Mouse (Mus musculus): Measurements from ENCODE around the gene Crtac1.

Crtac1 gene

DNA sequence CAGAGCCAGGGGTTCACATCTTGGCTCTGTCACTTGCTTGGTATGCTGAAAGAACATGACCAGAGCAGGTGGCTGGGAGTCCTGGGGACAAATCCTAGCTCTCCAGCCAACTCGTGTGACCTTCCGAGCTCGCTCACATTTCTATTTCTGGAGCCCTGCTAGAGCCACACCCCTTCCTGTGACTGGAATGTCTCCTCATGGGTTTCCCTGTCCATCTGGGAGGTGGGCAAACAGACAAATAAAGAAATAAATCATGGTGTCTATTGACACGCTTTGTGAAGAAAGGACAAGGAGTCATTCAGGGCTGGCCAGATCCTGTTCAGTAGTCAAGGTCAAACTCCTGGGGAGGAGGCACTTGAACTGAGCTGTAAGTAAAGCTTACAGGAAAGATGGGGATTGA, 143.2 kb downstream of the Crtac1 start:
- in situ Hi-C loops (cut with MboI, MseI): no loop called here

DNA sequence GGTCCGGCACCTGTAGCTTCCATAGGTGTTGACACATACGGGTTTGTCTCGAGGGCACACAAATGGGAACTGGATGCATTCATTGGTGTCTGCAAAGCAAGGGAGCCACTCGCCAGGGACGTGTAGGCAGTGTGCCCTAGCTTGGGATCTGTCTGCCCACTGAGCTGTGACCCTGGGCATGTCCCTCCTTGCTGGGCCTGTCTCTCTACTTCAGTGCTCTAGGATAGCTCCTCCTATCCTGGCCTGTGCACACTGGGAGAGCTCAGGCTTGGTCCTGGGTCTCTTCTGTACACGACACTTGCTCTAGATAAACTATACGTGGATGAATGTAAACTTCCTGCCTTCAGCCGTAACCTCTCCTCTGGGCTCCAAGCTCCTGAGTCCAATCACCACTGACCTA, 147.4 kb downstream of the Crtac1 start:
- in situ Hi-C loops (cut with MboI, MseI): loop anchor here in 1 of 2 experiments (5.0 kb wide), 1 partner anchor 83 kb away; no protein-coding TSS in a partner anchor

DNA sequence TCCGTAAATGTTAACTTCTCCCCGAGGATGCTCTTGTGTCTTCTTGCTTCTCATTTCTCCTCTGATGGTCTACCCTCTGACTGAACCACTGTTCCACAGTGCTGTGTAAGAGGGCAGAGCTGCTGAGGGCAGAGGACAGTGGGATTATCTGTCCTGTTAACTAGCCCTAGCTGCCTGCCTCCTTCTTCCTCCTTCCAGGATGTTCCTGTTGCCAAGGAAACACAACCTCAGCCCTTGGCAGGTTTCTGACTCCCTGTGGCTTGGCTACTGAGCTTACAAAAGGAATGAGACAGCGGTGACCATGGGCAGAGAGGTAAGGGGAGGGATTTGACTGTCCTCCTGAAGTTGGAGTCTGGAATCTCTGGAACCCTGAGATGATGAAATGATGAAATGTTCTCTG, 152.0 kb downstream of the Crtac1 start:
- in situ Hi-C loops (cut with MboI, MseI): loop anchor here in 1 of 2 experiments (5.0 kb wide), 1 partner anchor 88 kb away; no protein-coding TSS in a partner anchor

DNA sequence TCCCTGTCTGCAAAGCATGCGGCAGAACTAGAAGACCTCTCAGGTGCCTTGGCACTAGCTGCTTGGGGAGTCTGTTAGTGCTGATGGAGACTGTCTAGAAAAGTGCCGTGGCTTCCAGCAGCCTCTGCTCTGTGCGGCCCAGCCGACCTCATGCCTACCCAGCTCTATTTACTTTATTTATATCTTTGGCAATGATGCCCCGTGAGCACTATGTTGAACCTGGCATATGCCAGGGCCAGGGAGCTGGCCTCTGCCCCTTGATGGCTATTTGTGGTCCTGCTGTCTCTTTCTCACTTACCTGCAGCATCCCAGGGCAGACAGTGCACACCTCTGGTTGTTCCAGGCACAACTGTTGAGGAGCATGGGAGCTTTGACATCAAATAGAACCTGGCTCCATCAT, 153.1 kb downstream of the Crtac1 start:
- in situ Hi-C loops (cut with MboI, MseI): no loop called here

DNA sequence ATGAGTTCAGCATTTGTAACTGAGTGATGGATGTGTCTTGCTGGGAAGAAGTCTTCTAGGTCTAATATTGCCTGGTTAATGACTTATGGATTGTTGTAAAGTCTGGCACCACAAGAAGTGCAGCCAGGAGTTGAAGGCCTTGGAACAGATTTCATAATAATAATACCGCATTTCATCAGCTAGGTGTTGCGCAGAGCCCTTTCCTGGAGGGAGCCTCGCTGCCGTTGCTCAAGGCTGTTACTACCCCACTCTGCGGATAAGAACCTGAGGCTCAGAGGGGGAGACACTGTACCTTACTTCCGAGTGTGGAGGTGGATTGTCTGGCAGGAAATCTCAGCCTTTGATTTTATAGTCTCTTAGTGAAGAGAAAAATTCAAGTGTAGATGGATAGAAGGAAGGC, 154.3 kb downstream of the Crtac1 start:
- in situ Hi-C loops (cut with MboI, MseI): no loop called here

DNA sequence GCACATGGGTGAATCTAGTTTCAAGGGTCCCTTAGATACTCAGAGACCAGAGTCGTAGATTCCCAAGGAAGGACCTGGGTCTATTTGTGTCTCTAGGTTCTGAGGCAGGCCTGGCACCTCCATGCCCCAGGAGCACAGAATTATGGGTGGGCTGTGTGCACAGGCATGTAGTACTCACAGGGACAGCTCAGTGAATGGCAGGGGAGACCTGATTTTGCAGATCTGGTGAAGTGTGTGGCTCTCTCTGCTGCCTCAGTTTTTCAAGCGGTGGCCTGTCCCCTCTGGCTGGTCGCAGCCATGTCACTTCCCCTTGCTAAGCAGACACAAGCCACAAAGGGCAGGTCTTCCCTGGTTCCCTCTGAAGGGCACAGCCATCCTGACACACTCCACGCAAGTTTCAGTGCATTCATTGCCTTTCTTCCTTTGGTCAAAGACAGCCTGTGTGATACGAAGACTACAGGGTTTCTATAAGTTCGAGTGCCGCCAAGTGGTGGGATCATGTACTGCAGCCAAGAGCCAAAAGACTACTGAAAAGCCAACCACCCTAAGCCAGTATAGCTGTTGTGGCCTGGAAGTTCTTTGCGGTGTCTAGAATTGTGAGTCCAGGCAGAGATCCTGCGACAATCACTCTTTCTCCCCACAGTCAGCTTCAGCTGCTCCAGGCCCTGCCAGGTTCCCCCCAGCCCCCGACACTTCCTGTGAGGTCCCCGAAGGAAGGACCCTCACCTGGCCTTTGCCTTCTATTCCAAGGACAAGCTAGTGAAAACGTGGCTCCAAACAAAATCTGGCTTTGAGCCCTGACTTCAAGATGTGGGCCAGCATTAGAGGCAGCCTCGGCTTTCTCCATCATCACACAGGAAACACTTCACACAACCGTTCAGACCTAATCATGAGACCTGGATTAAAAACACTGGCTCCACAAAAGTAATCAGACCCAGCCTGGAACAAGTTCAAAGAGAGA, 159.3 kb downstream of the Crtac1 start:
- in situ Hi-C loops (cut with MboI, MseI): loop anchor here (5.0 kb wide), 4 partner anchors 50 to 80 kb away; no protein-coding TSS in a partner anchor

DNA sequence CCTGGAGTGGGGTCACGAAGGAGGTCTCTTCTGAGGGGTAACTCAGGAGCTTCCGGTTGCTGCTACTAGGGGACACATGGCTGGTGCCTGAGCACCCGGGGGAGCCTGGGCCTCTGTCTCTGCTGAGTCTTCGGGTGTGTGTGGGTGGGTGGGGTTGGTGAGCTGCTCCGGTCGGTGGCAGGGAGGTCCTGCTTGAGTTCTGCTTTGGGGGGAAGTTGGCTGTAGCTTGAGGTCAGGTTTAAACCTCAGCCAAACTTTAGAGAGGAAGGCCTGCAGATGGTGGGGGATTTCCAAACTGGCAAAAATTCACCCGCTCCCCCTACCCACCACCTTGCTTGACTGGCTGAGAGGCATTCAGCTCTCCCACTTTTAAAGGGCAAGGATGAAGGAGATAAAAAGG, 160.4 kb downstream of the Crtac1 start:
- in situ Hi-C loops (cut with MboI, MseI): loop anchor here (5.0 kb wide), 4 partner anchors 49 to 79 kb away; no protein-coding TSS in a partner anchor

DNA sequence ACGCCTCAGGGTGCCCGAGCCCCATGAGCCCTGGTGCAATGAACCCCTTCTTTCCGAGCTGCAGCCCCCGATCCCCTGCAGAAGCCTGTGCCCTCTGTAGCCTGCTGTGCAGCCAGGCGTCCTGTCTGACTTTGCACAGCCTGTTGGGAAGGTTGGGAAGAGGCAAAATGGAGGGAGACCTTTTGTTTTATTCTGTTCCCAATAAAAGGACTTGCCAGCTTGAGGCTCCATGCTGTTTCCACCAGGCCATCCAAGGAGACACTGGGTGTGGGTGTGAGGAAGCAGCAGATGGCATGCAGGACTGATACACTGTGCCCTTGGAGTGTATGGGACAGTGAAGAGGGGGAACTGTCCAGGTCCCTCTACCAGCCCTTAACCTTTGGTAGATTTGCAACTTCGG, 161.5 kb downstream of the Crtac1 start:
- in situ Hi-C loops (cut with MboI, MseI): loop anchor here (5.0 kb wide), 4 partner anchors 48 to 78 kb away; no protein-coding TSS in a partner anchor

DNA sequence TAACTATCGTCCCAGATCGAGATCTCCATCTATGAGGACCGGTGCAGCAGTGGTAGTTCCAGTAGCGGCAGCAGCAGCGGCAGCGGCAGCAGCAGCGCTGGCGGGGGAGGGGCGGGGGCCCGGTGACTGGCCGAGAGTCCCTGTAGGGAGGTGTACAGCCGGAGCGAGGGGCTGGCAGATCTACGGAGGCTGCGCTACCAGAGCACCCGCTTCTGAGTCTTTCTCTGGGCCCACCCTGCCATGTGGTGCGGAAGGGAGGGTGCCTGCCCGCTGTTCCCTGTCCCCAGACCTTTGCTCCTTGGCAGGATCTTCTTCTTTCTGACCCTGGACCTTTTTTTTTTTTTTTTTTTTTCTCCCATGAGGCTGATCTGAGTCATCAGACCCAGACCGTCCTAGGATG, 163.2 kb downstream of the Crtac1 start:
- in situ Hi-C loops (cut with MboI, MseI): no loop called here

DNA sequence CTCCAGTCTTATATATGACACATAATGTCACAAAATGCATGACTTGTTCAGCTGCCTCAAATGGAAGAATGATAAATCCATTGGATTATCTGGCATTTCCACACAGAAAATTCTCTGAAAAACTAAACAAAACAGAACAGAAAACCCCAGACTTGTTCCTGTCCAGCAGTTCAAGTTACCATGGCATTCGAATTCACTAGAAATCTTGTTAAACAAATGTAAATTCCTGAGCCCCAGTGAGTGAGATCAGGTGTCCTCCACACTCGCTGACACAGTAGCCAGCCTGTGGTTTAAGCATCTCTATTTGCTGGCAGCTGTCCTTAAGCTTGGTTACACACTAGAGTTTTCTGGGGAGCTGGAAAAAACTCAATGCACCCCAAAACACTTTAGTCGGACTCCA, 168.1 kb downstream of the Crtac1 start:
- in situ Hi-C loops (cut with MboI, MseI): no loop called here

DNA sequence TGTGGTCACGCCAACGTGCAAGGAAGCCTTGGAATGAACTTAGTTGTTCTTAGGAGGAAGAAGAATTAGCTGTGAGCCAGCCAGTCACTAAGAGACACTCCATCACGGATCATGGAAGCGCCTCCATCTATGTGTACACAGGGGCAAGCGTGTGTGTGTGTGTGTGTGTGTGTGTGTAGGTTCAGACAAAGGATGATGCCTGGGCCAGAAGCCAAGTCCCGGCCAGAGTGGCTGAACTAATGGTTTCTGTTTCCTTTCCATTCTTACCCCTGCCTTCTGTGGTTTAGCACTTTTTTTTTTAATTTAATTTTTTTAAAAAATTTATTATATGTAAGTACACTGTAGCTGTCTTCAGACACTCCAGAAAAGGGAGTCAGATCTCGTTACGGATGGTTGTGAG, 171.1 kb downstream of the Crtac1 start:
- in situ Hi-C loops (cut with MboI, MseI): no loop called here

DNA sequence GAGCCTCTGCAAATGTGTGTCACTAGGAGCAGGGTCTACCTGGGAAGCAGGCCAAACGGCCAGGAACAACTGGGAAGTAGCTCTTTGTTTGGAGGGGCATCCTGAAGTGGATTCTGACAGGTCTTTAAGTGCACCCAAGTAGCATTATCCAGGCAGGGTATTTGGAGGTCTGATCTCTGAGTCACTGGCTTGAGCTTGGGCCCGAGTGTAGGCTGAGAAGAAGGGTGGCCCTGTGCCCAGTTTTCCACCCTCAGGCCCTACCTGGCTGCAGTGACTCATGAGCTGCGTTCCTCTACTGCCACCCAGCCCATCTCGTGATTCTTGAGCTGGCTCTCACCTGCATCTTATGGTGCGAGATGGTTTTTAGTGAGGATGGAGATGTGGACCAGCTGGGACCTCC, 173.0 kb downstream of the Crtac1 start:
- in situ Hi-C loops (cut with MboI, MseI): no loop called here

DNA sequence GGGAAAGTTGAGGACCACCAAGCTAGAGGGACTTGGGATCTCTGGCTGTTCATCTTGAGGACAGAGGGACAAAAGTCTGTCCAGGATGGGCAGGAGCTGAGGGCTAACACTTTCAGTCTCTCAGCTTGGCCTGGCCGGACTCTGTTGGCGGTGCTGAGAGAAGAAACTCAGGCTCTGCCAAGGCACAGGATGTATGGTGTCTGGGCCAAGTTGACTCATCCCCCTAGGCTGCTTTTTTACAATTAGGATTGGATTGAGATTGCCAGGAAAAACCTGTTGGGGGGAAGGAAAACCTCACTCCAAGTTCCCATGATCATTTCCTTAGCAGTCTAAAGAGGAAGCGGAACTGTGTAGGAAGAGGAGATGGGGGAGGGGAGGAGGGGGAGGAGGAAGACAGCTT, 173.6 kb downstream of the Crtac1 start:
- in situ Hi-C loops (cut with MboI, MseI): no loop called here

DNA sequence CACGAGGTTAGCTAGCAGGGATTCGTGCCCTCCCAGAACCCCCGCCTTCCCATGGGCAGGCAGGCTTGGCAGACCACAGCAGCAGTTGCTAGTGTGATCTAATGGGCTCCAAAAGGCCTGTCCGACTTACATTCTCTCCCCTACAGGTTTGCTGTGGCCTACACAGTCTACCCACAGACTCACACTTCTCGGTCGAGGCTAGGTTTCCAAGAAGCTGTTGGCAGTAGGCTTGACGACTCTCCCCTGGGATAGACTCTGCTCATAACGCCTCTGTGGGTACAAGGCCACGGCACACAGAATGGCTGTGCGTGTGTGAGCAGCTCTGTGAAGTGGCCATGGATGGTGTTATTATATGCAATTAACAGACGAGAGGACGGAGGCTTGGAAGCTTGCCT, 174.3 kb downstream of the Crtac1 start:
- in situ Hi-C loops (cut with MboI, MseI): no loop called here

DNA sequence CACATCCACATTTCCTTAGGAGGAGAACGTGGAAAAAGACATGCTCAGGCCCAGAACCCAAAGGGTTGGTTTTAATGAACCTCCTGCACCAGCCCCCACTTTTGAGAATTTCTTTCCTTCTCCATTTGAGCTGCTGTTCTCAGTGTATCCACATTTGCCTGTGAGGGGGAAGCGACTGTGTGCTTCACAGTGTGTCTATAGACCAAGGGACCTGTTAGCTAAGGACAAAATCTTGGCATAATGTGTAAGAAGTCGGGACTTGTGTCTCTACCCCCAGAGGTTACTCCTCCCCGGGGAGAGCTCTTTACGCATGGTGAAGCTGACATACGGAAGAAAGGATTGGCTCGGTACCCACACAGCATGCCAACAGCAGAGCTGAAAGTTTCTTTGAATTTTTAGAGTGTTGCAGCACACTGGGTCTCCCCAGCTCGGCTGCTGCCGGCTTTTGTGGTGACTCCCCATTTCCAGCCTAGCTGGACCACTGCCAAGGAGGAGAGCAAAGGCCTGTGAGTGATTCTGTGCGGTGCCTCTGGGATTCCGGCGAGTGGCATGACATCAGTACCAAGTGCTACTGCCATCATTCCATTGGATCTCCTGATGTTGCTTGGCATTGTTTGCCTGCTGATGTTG, 174.9 kb downstream of the Crtac1 start:
- in situ Hi-C loops (cut with MboI, MseI): no loop called here

DNA sequence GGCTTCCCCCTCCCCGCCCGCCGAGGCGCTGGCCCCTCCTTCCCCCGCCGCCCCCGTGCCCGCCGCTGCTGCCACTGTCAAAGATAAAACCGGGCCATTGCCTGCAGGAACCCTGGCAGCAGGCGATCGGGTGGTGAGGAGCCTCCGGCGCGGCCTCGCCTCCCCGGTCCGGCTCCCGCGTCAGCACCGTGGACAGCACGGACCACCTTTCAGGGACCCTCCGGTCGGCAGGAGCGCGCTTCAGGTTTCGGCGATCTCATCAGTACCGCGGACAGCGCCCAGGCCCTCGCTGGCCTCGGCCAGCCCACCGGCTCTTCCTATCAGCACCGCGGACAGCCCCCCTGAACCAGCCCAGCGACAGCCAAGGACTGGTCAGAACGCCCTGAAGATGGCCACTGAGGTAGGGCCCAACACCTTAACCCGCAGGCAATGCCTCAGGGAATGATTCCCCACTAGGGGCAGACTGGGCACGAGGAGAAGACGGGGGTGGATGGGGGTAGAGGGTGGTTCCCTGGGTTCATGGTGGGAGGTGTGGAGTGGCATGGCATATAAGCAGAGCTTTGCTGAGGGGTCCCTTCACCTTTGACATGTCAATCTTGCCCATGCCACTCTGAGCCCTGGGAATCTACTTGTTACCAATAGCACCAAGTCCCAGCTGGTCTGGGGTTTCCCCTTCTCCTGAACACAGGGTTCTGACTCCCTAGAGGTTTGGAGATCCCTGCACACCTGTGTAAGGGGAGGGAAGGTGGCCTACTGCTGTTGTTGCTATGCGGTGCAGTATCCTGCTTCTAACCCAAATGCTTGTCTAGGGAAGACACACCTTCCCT, 175.6 kb downstream of the Crtac1 start:
- in situ Hi-C loops (cut with MboI, MseI): no loop called here

DNA sequence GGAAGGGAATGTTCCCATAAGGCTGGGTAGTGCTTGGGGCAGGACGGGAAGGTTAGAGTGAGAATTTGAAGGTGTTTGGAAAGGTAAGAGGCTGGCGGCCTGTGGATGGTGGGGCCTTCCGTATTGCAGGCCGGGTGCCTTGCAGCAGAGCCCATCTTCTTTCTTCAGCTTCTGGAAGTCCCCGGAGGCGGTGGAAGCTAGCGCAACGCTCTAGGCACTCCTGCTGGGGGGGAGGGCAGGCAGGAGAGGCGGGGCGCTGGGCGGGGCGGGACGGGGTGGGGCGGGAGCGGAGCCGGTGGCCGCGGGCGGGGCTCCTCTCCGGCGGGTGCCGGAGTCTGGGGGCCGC, 176.2 kb downstream of the Crtac1 start:
- in situ Hi-C loops (cut with MboI, MseI): no loop called here

DNA sequence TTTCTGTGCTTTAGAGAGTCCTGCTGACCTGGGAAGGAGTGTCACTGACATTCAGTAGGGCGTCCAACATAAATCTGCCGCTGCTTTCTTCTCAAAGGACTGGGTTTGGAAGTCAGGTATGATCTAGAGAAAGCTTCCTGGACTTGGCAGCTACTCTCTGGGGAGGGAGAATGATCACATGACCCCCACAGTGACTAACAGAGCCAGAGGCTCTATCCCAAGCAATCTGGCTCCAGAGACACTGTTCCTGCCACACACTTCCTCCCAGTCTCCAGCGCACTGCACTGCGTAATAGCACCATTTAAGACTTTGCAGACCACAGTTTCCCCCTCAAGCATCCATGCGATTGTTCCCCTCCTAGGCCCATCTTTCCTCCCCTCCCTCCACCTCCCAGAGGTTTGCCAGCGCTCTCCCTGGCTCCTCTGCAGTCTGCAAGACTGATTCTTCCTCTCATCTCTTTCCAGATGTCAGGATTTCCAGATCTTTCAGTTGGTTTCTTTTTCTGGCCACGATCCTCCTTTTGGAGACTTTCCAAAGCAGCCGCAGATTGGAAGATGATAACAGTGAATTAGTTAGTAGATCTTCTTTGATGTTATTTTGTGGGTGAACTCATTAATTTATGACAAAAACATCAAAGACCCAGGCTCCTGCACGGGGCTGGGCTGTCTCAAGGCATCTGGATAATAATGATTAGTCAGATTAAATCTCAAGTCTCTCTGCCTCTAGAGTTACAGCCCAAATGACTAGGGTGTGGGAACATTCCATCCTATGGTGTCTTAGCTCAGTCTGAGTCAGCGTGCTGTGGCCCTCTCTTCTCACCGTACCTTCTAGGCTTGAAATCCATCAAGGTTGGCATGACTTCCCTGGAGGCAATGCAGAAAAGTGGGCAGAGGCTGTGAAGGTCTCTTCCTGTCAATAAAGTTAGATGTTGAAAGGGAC, 181.3 kb downstream of the Crtac1 start:
- in situ Hi-C loops (cut with MboI, MseI): no loop called here

DNA sequence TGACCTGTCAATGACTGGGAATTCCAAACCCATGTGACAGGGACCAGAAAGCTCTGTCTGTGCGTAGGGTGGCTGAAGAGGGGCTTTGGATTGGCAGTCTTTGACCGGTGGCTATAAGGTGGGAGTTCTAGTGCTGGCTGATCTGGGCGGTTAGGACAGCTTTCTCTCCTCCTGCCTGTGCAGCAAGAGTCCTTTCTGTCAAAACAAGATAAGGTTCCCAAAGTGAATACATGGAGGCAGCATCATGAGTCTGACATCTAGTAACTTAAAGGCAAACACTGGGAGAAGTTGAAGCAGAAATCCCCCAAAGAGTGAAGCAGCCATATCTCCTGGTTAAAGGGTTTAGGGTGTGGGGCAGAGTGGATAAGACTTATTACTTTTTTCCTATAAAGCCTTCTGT, 184.1 kb downstream of the Crtac1 start, which contains the start of gene Golga7b:
Golga7b (plus strand) TSS at position 56 of the 400 bp plus-strand sequence.
- in situ Hi-C loops (cut with MboI, MseI): no loop called here

DNA sequence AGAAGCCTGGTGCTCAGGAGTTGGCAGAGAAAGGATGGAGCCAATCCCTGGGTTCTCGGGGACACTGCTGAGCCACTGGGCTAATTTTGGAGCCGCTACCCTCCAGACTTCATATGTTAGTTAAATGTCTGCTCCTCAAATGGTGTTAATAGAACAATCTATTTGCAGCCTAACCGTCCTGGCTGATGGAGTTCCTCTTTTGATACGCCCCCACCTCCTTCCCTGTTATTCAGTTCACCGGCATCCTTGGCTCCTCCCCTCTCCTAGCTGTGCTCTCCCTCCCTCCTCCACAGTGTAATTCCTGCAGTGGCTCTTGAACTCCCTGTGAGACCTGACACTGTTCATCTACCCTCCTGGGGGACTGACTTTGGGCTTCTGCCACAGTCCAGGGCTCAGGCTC, 185.0 kb downstream of the Crtac1 start:
- in situ Hi-C loops (cut with MboI, MseI): no loop called here

DNA sequence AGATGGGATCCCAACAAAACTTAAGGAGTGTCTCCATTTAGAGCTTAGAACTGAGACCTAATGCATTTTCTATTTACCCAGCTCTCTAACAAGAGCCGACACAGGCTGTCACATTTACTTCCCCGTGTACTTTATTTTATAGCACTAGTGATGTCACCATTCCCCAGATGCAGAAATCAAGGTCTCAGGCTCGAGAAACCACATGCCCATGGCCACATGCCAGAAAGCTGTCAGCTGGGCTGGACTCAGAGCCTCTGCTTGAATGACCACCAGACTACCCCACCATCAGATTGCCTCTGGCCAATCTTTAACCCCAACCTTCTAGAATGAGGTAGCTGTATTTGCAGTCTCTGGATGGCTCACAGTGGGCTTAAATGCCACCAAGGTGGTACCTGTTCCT, 188.2 kb downstream of the Crtac1 start:
- in situ Hi-C loops (cut with MboI, MseI): no loop called here

Measured in T-helper 17 cell (primary cell).